Mouse (Mus musculus): ENCODE measurements around the gene Cmss1. TPM values are rescaled to one million over a fixed set of nuclear protein-coding genes. Genes with fewer than 3 reads are reported as not detected.

The Cmss1 gene
- total RNA-seq, 2 experiments from 2014 or later = 15.9 to 16.1 TPM

Other genes starting within 250 kb of the Cmss1 start
- 1 to 10 TPM; 1.2 to 8.3 TPM for gene Col8a1, start 147.9 kb upstream of the Cmss1 start, total RNA-seq (2021)

All from layer of hippocampus, postnatal 14 days (tissue).